Mouse (Mus musculus): ENCODE data around the gene Hoxa10. TPM values are rescaled to one million over a fixed set of nuclear protein-coding genes. Genes with fewer than 3 reads are reported as not detected.

Gene Hoxa10
- polyA plus RNA-seq, 2 experiments: 0.04 TPM; not detected in 1

DNA sequence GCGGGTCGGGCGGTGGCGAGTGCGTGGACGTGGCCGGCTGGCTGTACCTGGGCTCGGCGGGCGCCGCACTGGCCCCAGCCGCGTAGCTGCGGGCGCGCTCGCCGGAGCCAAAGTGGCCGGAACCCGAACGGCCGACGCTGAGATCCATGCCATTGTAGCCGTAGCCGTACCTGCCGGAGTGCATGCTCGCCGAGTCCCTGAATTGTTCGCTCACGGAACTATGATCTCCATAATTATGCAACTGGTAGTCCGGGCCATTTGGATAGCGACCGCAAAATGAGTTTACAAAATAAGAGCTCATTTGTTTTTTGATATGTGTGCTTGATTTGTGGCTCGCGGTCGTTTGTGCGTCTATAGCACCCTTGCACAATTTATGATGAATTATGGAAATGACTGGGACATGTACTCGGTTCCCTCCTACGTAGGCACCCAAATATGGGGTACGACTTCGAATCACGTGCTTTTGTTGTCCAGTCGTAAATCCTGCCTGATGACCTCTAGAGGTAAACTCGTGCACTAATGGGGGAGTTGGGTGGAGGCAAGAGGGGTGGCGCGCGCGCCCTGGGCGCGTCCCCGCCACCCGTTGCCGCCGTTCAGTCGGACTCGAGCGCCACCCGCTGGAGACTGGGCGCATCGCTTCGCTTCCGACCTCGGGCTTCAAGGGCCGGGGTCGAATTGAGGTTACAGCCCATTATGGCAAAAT, 36.5 kb downstream of the Hoxa10 start, which contains the start of gene Hoxa5:
TSS of gene Hoxa5 (minus strand) at position 538 of the 703 bp plus-strand sequence.
- peaks cover 97% of the 10 kb centered on the region for H3K27me3 ChIP-seq (ENCODE audit: control insufficient read depth, insufficient read depth, low read length)
- H3K27ac ChIP-seq: no peak within 1 kb of the TSS
- H3K9me3 ChIP-seq (ENCODE audit: control insufficient read depth, low read length): no peaks in the 10 kb centered on the region
- WGBS (ENCODE audit: insufficient replicate concordance): under 1% methylated on average over 65 of the region's 65 CpGs
- peak within 1 kb of the TSS; percentile 43 for H3K4me2 ChIP-seq (ENCODE audit: low read depth)
- no peaks in the 10 kb centered on the region for H3K4me1 ChIP-seq (replicated peaks; ENCODE audit: control insufficient read depth in 2 of 2, insufficient read depth in 2 of 2, low read length in 1 of 2)
- DNase-seq (ENCODE audit: low read depth in 3 of 3, low spot score in 3 of 3): peak in 2 of 3 experiments; percentile 17 to 31
- no peak for TF ChIP-seq EP300 (IDR thresholded peaks at IDR 0.05; ENCODE audit: low read depth)
- TF ChIP-seq CTCF (IDR thresholded peaks at IDR 0.05; ENCODE audit: low read depth): peak; percentile 67
- no peak for ATAC-seq (ENCODE audit: insufficient read depth)
- no peaks in the 10 kb centered on the region for H3K36me3 ChIP-seq (replicated peaks; ENCODE audit: control insufficient read depth, insufficient read depth, low read depth)
- no peak within 1 kb of the TSS; the same call in 1 of the 2 replicates for H3K9ac ChIP-seq (replicated peaks)
- H3K4me3 ChIP-seq (ENCODE audit: insufficient read depth in 1 of 2, low read depth in 2 of 2, low read length in 2 of 2): peak within 1 kb of the TSS; percentile 44 to 47

DNA sequence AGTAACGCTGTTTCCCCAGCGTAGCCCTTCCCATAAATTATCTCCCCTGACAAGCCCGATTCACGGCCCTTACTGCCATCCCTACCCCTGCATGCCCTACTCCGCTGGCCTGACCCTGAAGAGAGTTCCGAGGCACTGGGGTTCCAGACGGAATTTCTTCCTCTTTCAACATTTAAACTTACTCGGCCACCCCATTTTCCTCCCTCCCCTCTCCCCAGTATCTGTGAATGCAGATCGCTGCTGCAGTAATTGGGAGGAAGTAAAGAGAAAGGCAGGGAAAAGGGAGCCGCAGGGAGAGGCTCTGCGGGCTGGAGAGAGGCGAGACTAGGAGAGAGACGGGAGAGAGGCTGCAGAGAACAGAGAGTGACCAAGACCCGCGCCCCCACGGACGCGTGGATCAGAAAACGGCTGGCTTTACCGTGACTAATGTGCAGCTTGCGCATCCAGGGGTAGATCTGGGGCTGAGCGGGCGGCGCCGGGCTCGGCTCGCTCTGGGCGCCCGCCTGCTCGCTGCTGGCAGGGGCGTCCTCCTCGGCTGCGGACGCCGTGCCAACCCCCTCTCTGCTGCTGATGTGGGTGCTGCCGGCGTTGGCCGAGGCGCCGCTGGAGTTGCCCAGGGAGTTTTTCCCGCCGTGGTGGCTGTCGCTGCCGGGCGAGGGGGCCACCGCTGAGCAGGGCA, 37.1 kb downstream of the Hoxa10 start:
- peaks cover 95% of the 10 kb centered on the region for H3K27me3 ChIP-seq (ENCODE audit: control insufficient read depth, insufficient read depth, low read length)
- H3K27ac ChIP-seq: no peak overlapping the region
- DNase-seq (ENCODE audit: low read depth in 3 of 3, low spot score in 3 of 3) (no peak), ATAC-seq (ENCODE audit: insufficient read depth) (no peak)
- peak overlapping the region; percentile 44 to 47 for H3K4me3 ChIP-seq (ENCODE audit: insufficient read depth in 1 of 2, low read depth in 2 of 2, low read length in 2 of 2)
- TF ChIP-seq EP300 (IDR thresholded peaks at IDR 0.05; ENCODE audit: low read depth) (no peak), CTCF (IDR thresholded peaks at IDR 0.05; ENCODE audit: low read depth) (no peak)
- H3K4me2 ChIP-seq (ENCODE audit: low read depth): peak overlapping the region; percentile 43
- H3K9ac ChIP-seq (replicated peaks): no peak overlapping the region; the same call in 1 of the 2 replicates
- no peaks in the 10 kb centered on the region for H3K9me3 ChIP-seq (ENCODE audit: control insufficient read depth, low read length)
- no peaks in the 10 kb centered on the region for H3K36me3 ChIP-seq (replicated peaks; ENCODE audit: control insufficient read depth, insufficient read depth, low read depth)
- under 1% methylated on average over 46 of the region's 46 CpGs for WGBS (ENCODE audit: insufficient replicate concordance)
- H3K4me1 ChIP-seq (replicated peaks; ENCODE audit: control insufficient read depth in 2 of 2, insufficient read depth in 2 of 2, low read length in 1 of 2): no peaks in the 10 kb centered on the region

GRCm38 (mm10) chr6:52203121-52203370, 37.6 kb downstream of the Hoxa10 start:
- TF ChIP-seq CTCF (IDR thresholded peaks at IDR 0.05; ENCODE audit: low read depth) (no peak), EP300 (IDR thresholded peaks at IDR 0.05; ENCODE audit: low read depth) (no peak)
- H3K27me3 ChIP-seq (ENCODE audit: control insufficient read depth, insufficient read depth, low read length): peaks cover 95% of the 10 kb centered on the region
- WGBS (ENCODE audit: insufficient replicate concordance): 3% methylated on average over 10 of the region's 10 CpGs
- ATAC-seq (ENCODE audit: insufficient read depth): no peak
- no peak for DNase-seq (ENCODE audit: low read depth in 3 of 3, low spot score in 3 of 3)
- no peaks in the 10 kb centered on the region for H3K36me3 ChIP-seq (replicated peaks; ENCODE audit: control insufficient read depth, insufficient read depth, low read depth)
- peak overlapping the region; percentile 43 for H3K4me2 ChIP-seq (ENCODE audit: low read depth)
- no peaks in the 10 kb centered on the region for H3K4me1 ChIP-seq (replicated peaks; ENCODE audit: control insufficient read depth in 2 of 2, insufficient read depth in 2 of 2, low read length in 1 of 2)
- no peak overlapping the region for H3K9ac ChIP-seq (replicated peaks)
- H3K9me3 ChIP-seq (ENCODE audit: control insufficient read depth, low read length): no peaks in the 10 kb centered on the region
- no peak overlapping the region for H3K27ac ChIP-seq
- peak overlapping the region in 1 of 2 experiments; percentile 44; a peak in 2 of 4 replicates for H3K4me3 ChIP-seq (ENCODE audit: insufficient read depth in 1 of 2, low read depth in 2 of 2, low read length in 2 of 2)

GRCm38 (mm10) chr6:52202362-52203120, 38.1 kb downstream of the Hoxa10 start:
- Histone ChIP-seq H3K9ac (replicated peaks) (no peak overlapping the region), H3K4me2 (ENCODE audit: low read depth) (no peak overlapping the region), H3K9me3 (ENCODE audit: control insufficient read depth, low read length) (no peaks in the 10 kb centered on the region), H3K27ac (no peak overlapping the region), H3K27me3 (ENCODE audit: control insufficient read depth, insufficient read depth, low read length) (peaks cover 97% of the 10 kb centered on the region), H3K36me3 (replicated peaks; ENCODE audit: control insufficient read depth, insufficient read depth, low read depth) (no peaks in the 10 kb centered on the region), H3K4me3 (ENCODE audit: insufficient read depth in 1 of 2, low read depth in 2 of 2, low read length in 2 of 2) (peak overlapping the region in 1 of 2 experiments; percentile 27; a peak in 1 of 4 replicates), H3K4me1 (replicated peaks; ENCODE audit: control insufficient read depth in 2 of 2, insufficient read depth in 2 of 2, low read length in 1 of 2) (no peaks in the 10 kb centered on the region)
- no peak for DNase-seq (ENCODE audit: low read depth in 3 of 3, low spot score in 3 of 3)
- no peak for ATAC-seq (ENCODE audit: insufficient read depth)
- no peak for TF ChIP-seq EP300 (IDR thresholded peaks at IDR 0.05; ENCODE audit: low read depth)
- 27% methylated on average over 22 of the region's 22 CpGs for WGBS (ENCODE audit: insufficient replicate concordance)

DNA sequence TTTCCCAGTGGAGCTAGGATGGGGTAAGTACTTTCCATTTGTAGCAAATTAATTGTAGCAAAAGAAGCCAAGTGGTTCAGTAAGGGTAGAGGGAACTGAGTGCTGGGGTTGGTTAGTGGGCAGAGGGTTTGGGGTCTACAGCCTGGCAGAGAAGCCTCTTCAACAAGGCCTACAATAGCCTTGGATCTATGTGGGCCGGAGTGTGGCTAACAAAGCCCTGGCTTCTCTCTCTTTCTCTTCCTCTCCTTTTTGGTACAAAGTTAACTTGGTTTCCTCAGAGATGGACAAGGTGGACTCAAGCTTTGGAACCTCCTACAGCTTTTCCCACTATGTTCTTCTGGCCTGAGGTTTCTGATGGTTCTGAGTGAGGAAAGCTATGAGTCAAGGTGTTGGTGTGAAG, 39.4 kb downstream of the Hoxa10 start:
- TF ChIP-seq CTCF (IDR thresholded peaks at IDR 0.05; ENCODE audit: low read depth): no peak
- TF ChIP-seq EP300 (IDR thresholded peaks at IDR 0.05; ENCODE audit: low read depth): no peak
- Histone ChIP-seq H3K36me3 (replicated peaks; ENCODE audit: control insufficient read depth, insufficient read depth, low read depth) (no peaks in the 10 kb centered on the region), H3K27ac (no peak overlapping the region), H3K4me1 (replicated peaks; ENCODE audit: control insufficient read depth in 2 of 2, insufficient read depth in 2 of 2, low read length in 1 of 2) (0 out of 4 replicates have a peak, but pooled peaks cover 0 to 2% of the 10 kb centered on the region in 2 experiments), H3K9me3 (ENCODE audit: control insufficient read depth, low read length) (no peaks in the 10 kb centered on the region), H3K27me3 (ENCODE audit: control insufficient read depth, insufficient read depth, low read length) (peaks cover 96% of the 10 kb centered on the region), H3K4me2 (ENCODE audit: low read depth) (no peak overlapping the region), H3K4me3 (ENCODE audit: insufficient read depth in 1 of 2, low read depth in 2 of 2, low read length in 2 of 2) (no peak overlapping the region), H3K9ac (replicated peaks) (no peak overlapping the region)
- DNase-seq (ENCODE audit: low read depth in 3 of 3, low spot score in 3 of 3) (no peak), ATAC-seq (ENCODE audit: insufficient read depth) (no peak)
- WGBS (ENCODE audit: insufficient replicate concordance): 46% methylated on average over 1 of the region's 1 CpGs
